Mouse (Mus musculus) midbrain, embryonic 11.5 days (tissue): Measurements from ENCODE around the gene Pigu. TPM values are rescaled to one million over a fixed set of nuclear protein-coding genes. Genes with fewer than 3 reads are reported as not detected.

Experiments
- ATAC-seq: fragments of 200-750 bp; cut with Nextera tagmentation; 2 replicates; pipeline ENCODE4 v1.8.0; 2017; ENCODE audit warnings: moderate TSS enrichment, moderate library complexity; ENCODE audit not compliant: low FRiP score
- DNase-seq: peaks from one replicate; pipeline ENCODE4 v3.0.0; 2015; ENCODE audit warnings: low spot score; ENCODE audit errors: missing footprints
- H3K27ac ChIP-seq: fragments of 300-500 bp; sonication (generic); 2 replicates; pipeline ENCODE4 v1.5.1; 2014; ENCODE audit warnings: low read depth, low read length
- H3K27me3 ChIP-seq: fragments of 300-500 bp; sonication (generic); 2 replicates; pipeline ENCODE4 v1.6.1; 2014; ENCODE audit warnings: mild to moderate bottlenecking, low read length, moderate library complexity, mixed read lengths; ENCODE audit not compliant: control insufficient read depth, insufficient read depth
- H3K36me3 ChIP-seq: fragments of 300-500 bp; sonication (generic); 2 replicates; pipeline ENCODE4 v1.6.1; 2014; ENCODE audit warnings: mild to moderate bottlenecking, low read length, moderate library complexity, mixed read lengths; ENCODE audit not compliant: control insufficient read depth, insufficient read depth
- H3K4me1 ChIP-seq: fragments of 300-500 bp; sonication (generic); 2 replicates; pipeline ENCODE4 v1.6.1; 2014; ENCODE audit warnings: low read length; ENCODE audit not compliant: control insufficient read depth, insufficient read depth
- H3K4me2 ChIP-seq: fragments of 300-500 bp; sonication (generic); 2 replicates; pipeline ENCODE4 v1.6.1; 2014; ENCODE audit warnings: mild to moderate bottlenecking, moderate library complexity
- H3K4me3 ChIP-seq: fragments of 300-500 bp; sonication (generic); 2 replicates; pipeline ENCODE4 v1.5.1; 2014; ENCODE audit warnings: low read depth, low read length
- H3K9ac ChIP-seq: fragments of 300-500 bp; sonication (generic); 2 replicates; pipeline ENCODE4 v1.6.1; 2014; ENCODE audit warnings: low read length
- H3K9me3 ChIP-seq: fragments of 300-500 bp; sonication (generic); 2 replicates; pipeline ENCODE4 v1.6.1; 2016; ENCODE audit warnings: low read length; ENCODE audit not compliant: control insufficient read depth
- WGBS: fragments of 180-500 bp; shearing (Covaris S2); extraction: QIAGEN DNeasy Blood & Tissue Kit; methylation state at CpG from one replicate; pipeline ENCODE4 v1.1.7; 2014; 5-methylcytosine and 5-hydroxymethylcytosine counted together
- polyA plus RNA-seq: library from polyadenylated mRNA; unstranded; fragments of >200 nt; fragmentation: Nextera tagmentation; extraction: Ambion mirVana; gene quantifications from 2 replicates; pipeline ENCODE4 v1.2.1, GENCODE M21; 2014

Pigu gene
- polyA plus RNA-seq, 1 experiment from 2014 or later: 52.8 TPM

GRCm38 (mm10) chr2:155373886-155374285 is 16.7 kb upstream of the Pigu start:
- H3K4me3 ChIP-seq: no peak overlapping the region
- no peaks in the 10 kb centered on the region for H3K27me3 ChIP-seq
- DNase-seq: no peak
- H3K9me3 ChIP-seq: no peaks in the 10 kb centered on the region
- no peaks in the 10 kb centered on the region for H3K36me3 ChIP-seq
- ATAC-seq: no peak
- H3K4me2 ChIP-seq: no peak overlapping the region
- WGBS: 69% methylated on average over 1 of the region's 1 CpGs
- H3K4me1 ChIP-seq: no peaks in the 10 kb centered on the region
- no peak overlapping the region for H3K27ac ChIP-seq
- H3K9ac ChIP-seq: no peak overlapping the region

GRCm38 (mm10) chr2:155373302-155373701 is 16.1 kb upstream of the Pigu start:
- H3K4me1 ChIP-seq: no peaks in the 10 kb centered on the region
- no peaks in the 10 kb centered on the region for H3K9me3 ChIP-seq
- no peak overlapping the region for H3K4me3 ChIP-seq
- no peak overlapping the region for H3K4me2 ChIP-seq
- H3K36me3 ChIP-seq: no peaks in the 10 kb centered on the region
- no peak overlapping the region for H3K27ac ChIP-seq
- no peak overlapping the region for H3K9ac ChIP-seq
- no peak for ATAC-seq
- DNase-seq: no peak
- no peaks in the 10 kb centered on the region for H3K27me3 ChIP-seq
- 77% methylated on average over 1 of the region's 1 CpGs for WGBS

- Histone ChIP-seq H3K27me3 (no peaks in the 10 kb centered on the region), H3K9ac (no peak overlapping the region), H3K4me2 (no peak overlapping the region), H3K27ac (no peak overlapping the region), H3K9me3 (no peaks in the 10 kb centered on the region), H3K36me3 (no peaks in the 10 kb centered on the region), H3K4me3 (no peak overlapping the region), H3K4me1 (no peaks in the 10 kb centered on the region)
- no peak for ATAC-seq
- WGBS: 73% methylated on average over 4 of the region's 4 CpGs
- DNase-seq: no peak
Observed at GRCm38 (mm10) chr2:155372451-155372850, 15.2 kb upstream of the Pigu start.

GRCm38 (mm10) chr2:155369333-155369883 is 12.2 kb upstream of the Pigu start:
- H3K4me3 ChIP-seq: no peak overlapping the region
- no peaks in the 10 kb centered on the region for H3K9me3 ChIP-seq
- 76% methylated on average over 7 of the region's 7 CpGs for WGBS

GRCm38 (mm10) chr2:155367635-155368284 is 10.5 kb upstream of the Pigu start:
- Histone ChIP-seq H3K4me3 (no peak overlapping the region), H3K27ac (no peak overlapping the region), H3K4me2 (no peak overlapping the region), H3K27me3 (no peaks in the 10 kb centered on the region), H3K36me3 (no peaks in the 10 kb centered on the region), H3K4me1 (no peaks in the 10 kb centered on the region), H3K9ac (no peak overlapping the region), H3K9me3 (no peaks in the 10 kb centered on the region)
- WGBS: 80% methylated on average over 7 of the region's 7 CpGs
- ATAC-seq: no peak
- no peak for DNase-seq

More at GRCm38 (mm10) chr2:155369333-155369883, 12.2 kb upstream of the Pigu start:
- H3K4me1 ChIP-seq: no peaks in the 10 kb centered on the region
- no peak overlapping the region for H3K9ac ChIP-seq
- H3K27me3 ChIP-seq: no peaks in the 10 kb centered on the region
- DNase-seq: no peak
- no peak overlapping the region for H3K4me2 ChIP-seq
- no peak overlapping the region for H3K27ac ChIP-seq
- no peaks in the 10 kb centered on the region for H3K36me3 ChIP-seq
- no peak for ATAC-seq

GRCm38 (mm10) chr2:155357686-155358399 is 613 bp upstream of the Pigu start:
- 37% methylated on average over 14 of the region's 14 CpGs for WGBS
- Histone ChIP-seq H3K4me2 (peak overlapping the region; percentile 71), H3K9me3 (no peaks in the 10 kb centered on the region), H3K36me3 (no peaks in the 10 kb centered on the region), H3K4me1 (peaks cover 5% of the 10 kb centered on the region), H3K27me3 (no peaks in the 10 kb centered on the region), H3K27ac (no peak overlapping the region), H3K9ac (peak overlapping the region; percentile 60), H3K4me3 (peak overlapping the region; percentile 66)
- DNase-seq (peak; percentile 88), ATAC-seq (peak; percentile 57)

GRCm38 (mm10) chr2:155354402-155354801 is 2.8 kb downstream of the Pigu start:
- no peak for DNase-seq
- 90% methylated on average over 3 of the region's 3 CpGs for WGBS
- H3K4me2 ChIP-seq: no peak overlapping the region

GRCm38 (mm10) chr2:155346670-155347069 is 10.6 kb downstream of the Pigu start:
- Histone ChIP-seq H3K9me3 (no peaks in the 10 kb centered on the region), H3K27ac (no peak overlapping the region), H3K27me3 (no peaks in the 10 kb centered on the region), H3K9ac (no peak overlapping the region), H3K36me3 (no peaks in the 10 kb centered on the region), H3K4me1 (no peaks in the 10 kb centered on the region), H3K4me2 (no peak overlapping the region), H3K4me3 (no peak overlapping the region)
- 84% methylated on average over 1 of the region's 1 CpGs for WGBS
- ATAC-seq (no peak), DNase-seq (no peak)

More at GRCm38 (mm10) chr2:155354402-155354801, 2.8 kb downstream of the Pigu start:
- no peaks in the 10 kb centered on the region for H3K36me3 ChIP-seq
- no peak overlapping the region for H3K4me3 ChIP-seq
- H3K27ac ChIP-seq: no peak overlapping the region
- H3K9ac ChIP-seq: no peak overlapping the region
- H3K4me1 ChIP-seq: peaks cover 5% of the 10 kb centered on the region
- no peaks in the 10 kb centered on the region for H3K27me3 ChIP-seq
- no peaks in the 10 kb centered on the region for H3K9me3 ChIP-seq
- no peak for ATAC-seq

GRCm38 (mm10) chr2:155340166-155340565 is 17.1 kb downstream of the Pigu start:
- DNase-seq (no peak), ATAC-seq (no peak)
- no peaks in the 10 kb centered on the region for H3K9me3 ChIP-seq
- H3K27ac ChIP-seq: no peak overlapping the region
- no peak overlapping the region for H3K4me3 ChIP-seq
- H3K9ac ChIP-seq: no peak overlapping the region
- peaks cover 3% of the 10 kb centered on the region; the same call in 1 of the 2 replicates for H3K36me3 ChIP-seq
- H3K27me3 ChIP-seq: no peaks in the 10 kb centered on the region
- H3K4me1 ChIP-seq: no peaks in the 10 kb centered on the region
- H3K4me2 ChIP-seq: no peak overlapping the region
